Comparison of ENCODE assay signal across 15 mouse cellular contexts in genomic region chr15:83299916-83300582, GRCm38 (mm10). TPM values are rescaled to one million over a fixed set of nuclear protein-coding genes. Genes with fewer than 3 reads are reported as not detected.
DNase-seq lines count a peak whose midpoint lies in the region; ATAC-seq and TF ChIP-seq lines count a peak whose summit lies in the region.
"Had no signal": no experiment of that assay in that cellular context is flagged by ENCODE, and none has a peak within 500 bp of the region (broad histone marks: within the 10 kb centered on the region; RNA-seq: fewer than 3 reads in every experiment).

No protein-coding gene starts in this region.

- no peak for TF ChIP-seq EP300 in heart, adult 2 months (IDR thresholded peaks at IDR 0.05; ENCODE audit: insufficient read depth, low read depth, low read length)
- no peak for TF ChIP-seq EP300 in liver, postnatal 0 days (IDR thresholded peaks at IDR 0.05; ENCODE audit: low read depth)

- H3K79me2 ChIP-seq in heart, adult 2 months (replicated peaks; ENCODE audit: control insufficient read depth, insufficient read depth, low read length): no peaks in the 10 kb centered on the region

- H3K27me3 ChIP-seq in heart, adult 2 months (ENCODE audit: control insufficient read depth, insufficient read depth, low read length): no peaks in the 10 kb centered on the region
- H3K27me3 ChIP-seq in testis, adult 2 months (ENCODE audit: control insufficient read depth, insufficient read depth, low read length): no peaks in the 10 kb centered on the region
- no peaks in the 10 kb centered on the region for H3K27me3 ChIP-seq in liver, postnatal 0 days (ENCODE audit: insufficient read depth, low read length)
- no peaks in the 10 kb centered on the region for H3K27me3 ChIP-seq in forebrain, embryonic 11.5 days (ENCODE audit: control insufficient read depth, insufficient read depth, low read length)
- H3K27me3 ChIP-seq: heart, embryonic 12.5 days; neural tube, embryonic 13.5 days had no signal

- intact Hi-C loops in heart, adult 2 months (cut with DNase I): loop anchor here (5.0 kb wide), 2 partner anchors 48 to 88 kb away; partner anchors contain the start of gene A4galt
- intact Hi-C loops in heart, postnatal 36 days (cut with DNase I): loop anchor here (5.0 kb wide), 1 partner anchor 128 kb away; the partner anchor contains the start of gene Cyb5r3

- TF ChIP-seq POLR2A in heart, adult 2 months (IDR thresholded peaks at IDR 0.05; ENCODE audit: insufficient read depth, low read depth, low read length): no peak
- no peak for TF ChIP-seq POLR2A in testis, adult 2 months (IDR thresholded peaks at IDR 0.05; ENCODE audit: control insufficient read depth, low read depth, low read length)

- peak overlapping the region; percentile 63 for H3K27ac ChIP-seq in heart, adult 2 months
- peak overlapping the region; percentile 65 for H3K27ac ChIP-seq in testis, adult 2 months (ENCODE audit: control insufficient read depth, insufficient read depth, low read depth, low read length)
- no peak overlapping the region; the same call in 1 of the 2 replicates for H3K27ac ChIP-seq in liver, postnatal 0 days (ENCODE audit: low read depth)
- H3K27ac ChIP-seq in forebrain, embryonic 11.5 days (ENCODE audit: low read depth, low read length): no peak overlapping the region
- H3K27ac ChIP-seq: neural tube, embryonic 13.5 days had no signal

- DNase-seq in heart, adult 2 months: no peak
- no peak for DNase-seq in heart, postnatal 36 days
- DNase-seq in testis, postnatal 10 days (ENCODE audit: low spot score): no peak
- no peak for DNase-seq in liver, postnatal 0 days
- DNase-seq in yolk sac, embryonic 10.5 days (ENCODE audit: low spot score): peak; percentile 31
- DNase-seq in embryo, embryonic 9.5 days (ENCODE audit: extremely low spot score): no peak
- DNase-seq in forebrain, embryonic 11.5 days (ENCODE audit: low spot score): no peak
- DNase-seq: adrenal gland, postnatal 25 days; cerebellum, adult 11 months; retina, postnatal 1 day; thymus, postnatal 4 days had no signal

- H3K9ac ChIP-seq in heart, adult 2 months (ENCODE audit: low read depth, low read length): no peak overlapping the region
- no peak overlapping the region for H3K9ac ChIP-seq in liver, postnatal 0 days (replicated peaks)
- H3K9ac ChIP-seq in forebrain, embryonic 11.5 days (ENCODE audit: low read length): no peak overlapping the region
- H3K9ac ChIP-seq: heart, embryonic 12.5 days; neural tube, embryonic 13.5 days had no signal

- peaks cover 21% of the 10 kb centered on the region for H3K4me1 ChIP-seq in heart, adult 2 months (ENCODE audit: control insufficient read depth, insufficient read depth, low read length)
- H3K4me1 ChIP-seq in testis, adult 2 months (ENCODE audit: control insufficient read depth, insufficient read depth, low read length): peaks cover 19% of the 10 kb centered on the region
- H3K4me1 ChIP-seq in liver, postnatal 0 days (ENCODE audit: insufficient read depth): peaks cover 15% of the 10 kb centered on the region
- H3K4me1 ChIP-seq in forebrain, embryonic 11.5 days (replicated peaks; ENCODE audit: control insufficient read depth, insufficient read depth, low read length): peaks cover 3% of the 10 kb centered on the region; the same call in 1 of the 2 replicates

- no peaks in the 10 kb centered on the region for H3K9me3 ChIP-seq in liver, postnatal 0 days (ENCODE audit: low read length)
- no peaks in the 10 kb centered on the region for H3K9me3 ChIP-seq in forebrain, embryonic 11.5 days (ENCODE audit: control insufficient read depth, low read length)
- H3K9me3 ChIP-seq: heart, embryonic 12.5 days; neural tube, embryonic 13.5 days had no signal

- H3K36me3 ChIP-seq in heart, adult 2 months (ENCODE audit: control insufficient read depth, insufficient read depth, low read length): no peaks in the 10 kb centered on the region
- H3K36me3 ChIP-seq in testis, adult 2 months (ENCODE audit: control insufficient read depth, insufficient read depth, low read length): no peaks in the 10 kb centered on the region
- peaks cover 4% of the 10 kb centered on the region; the same call in 1 of the 2 replicates for H3K36me3 ChIP-seq in liver, postnatal 0 days (replicated peaks; ENCODE audit: insufficient read depth, low read length)
- no peaks in the 10 kb centered on the region for H3K36me3 ChIP-seq in forebrain, embryonic 11.5 days (ENCODE audit: control insufficient read depth, insufficient read depth, low read length)

- no peak overlapping the region for H3K4me3 ChIP-seq in heart, adult 2 months
- H3K4me3 ChIP-seq in testis, adult 2 months (ENCODE audit: control insufficient read depth, low read depth, low read length): no peak overlapping the region
- H3K4me3 ChIP-seq in liver, postnatal 0 days (ENCODE audit: low read depth, low read length): no peak overlapping the region
- H3K4me3 ChIP-seq in forebrain, embryonic 11.5 days (ENCODE audit: low read depth, low read length): no peak overlapping the region
- H3K4me3 ChIP-seq: heart, embryonic 12.5 days; neural tube, embryonic 13.5 days had no signal

- H3K4me2 ChIP-seq in liver, postnatal 0 days (ENCODE audit: low read depth, low read length): no peak overlapping the region
- no peak overlapping the region for H3K4me2 ChIP-seq in forebrain, embryonic 11.5 days (ENCODE audit: low read depth, low read length, severe bottlenecking)
- H3K4me2 ChIP-seq: heart, embryonic 12.5 days; neural tube, embryonic 13.5 days had no signal

- ATAC-seq in liver, postnatal 0 days: 0 out of 2 replicates have a peak, but pooled peaks have one; percentile 37
- ATAC-seq in forebrain, embryonic 11.5 days (replicated peaks; ENCODE audit: low FRiP score): no peak
- ATAC-seq: midbrain, embryonic 16.5 days had no signal

- no peak for TF ChIP-seq CTCF in heart, adult 2 months (IDR thresholded peaks at IDR 0.05)
- no peak for TF ChIP-seq CTCF in testis, adult 2 months (IDR thresholded peaks at IDR 0.05; ENCODE audit: control insufficient read depth, insufficient read depth, insufficient replicate concordance, low read depth, low read length)
- no peak for TF ChIP-seq CTCF in liver, postnatal 0 days (IDR thresholded peaks at IDR 0.05; ENCODE audit: low read depth)

- WGBS in heart, adult 2 months: 62% methylated on average over 10 of the region's 10 CpGs
- 66% methylated on average over 10 of the region's 10 CpGs for WGBS in liver, postnatal 0 days (ENCODE audit: insufficient replicate concordance)
- 63% methylated on average over 10 of the region's 10 CpGs for WGBS in forebrain, embryonic 11.5 days

RNA-seq across cellular contexts. Expression of gene A4galt, which starts 48.5 kb away (rescaled TPM):
- 1 to 10 TPM; 5.2 to 6.3 TPM for total RNA-seq in heart, adult 2 months (2021)
- 9.7 and 14.9 TPM in 2 replicates for polyA plus RNA-seq in heart, adult 2 months (2012; rRNA removed)
- total RNA-seq in heart, postnatal 36 days (2021): 1 to 10 TPM; 3.4 to 8.3 TPM
- 2.3 and 3.0 TPM in 2 replicates for polyA plus RNA-seq in testis, adult 2 months (2012; rRNA removed)
- 0.13 and 0.25 TPM in 2 replicates for polyA plus RNA-seq in liver, postnatal 0 days (2015; fragmentation: Nextera tagmentation; extraction: Ambion mirVana)
- polyA plus RNA-seq in forebrain, embryonic 11.5 days (2014; fragmentation: Nextera tagmentation; extraction: Ambion mirVana): 1.1 and 1.7 TPM in 2 replicates

RNA-seq across cellular contexts. Expression of gene Arfgap3, which starts 50.0 kb away (rescaled TPM):
- 1 to 10 TPM; 9.6 to 9.8 TPM for total RNA-seq in heart, adult 2 months (2021)
- polyA plus RNA-seq in heart, adult 2 months (2012; rRNA removed): 12.2 and 13.1 TPM in 2 replicates
- 10 to 100 TPM; 11.0 to 12.2 TPM for total RNA-seq in heart, postnatal 36 days (2021)
- 139 and 142 TPM in 2 replicates for polyA plus RNA-seq in testis, adult 2 months (2012; rRNA removed)
- 9.6 and 9.9 TPM in 2 replicates for polyA plus RNA-seq in liver, postnatal 0 days (2015; fragmentation: Nextera tagmentation; extraction: Ambion mirVana)
- 31.3 and 35.0 TPM in 2 replicates for polyA plus RNA-seq in forebrain, embryonic 11.5 days (2014; fragmentation: Nextera tagmentation; extraction: Ambion mirVana)

Comparison
In these comparisons a context has a peak if more than half of its experiments do, and no peak if none do; other contexts are left out.
1. H3K27ac ChIP-seq: peak in heart, adult 2 months (single experiment) and testis, adult 2 months (single experiment); none in liver, postnatal 0 days (single experiment) and forebrain, embryonic 11.5 days (single experiment).